Mouse (Mus musculus) ES-Bruce4 (cell line): ENCODE results near the gene Shb. TPM values are rescaled to one million over a fixed set of nuclear protein-coding genes. Genes with fewer than 3 reads are reported as not detected.
"Not testable (repeated sequence)": the region's sequence is repeated elsewhere in the genome, so short reads cannot be mapped to it uniquely, and the experiment has no call there.

Experiments
- H3K27ac ChIP-seq: 2 replicates; pipeline ENCODE4 v1.5.1; 2012; ENCODE audit warnings: low read length, inconsistent platforms; ENCODE audit not compliant: insufficient read depth
- H3K27me3 ChIP-seq: 2 replicates; pipeline ENCODE4 v1.6.1; 2012; ENCODE audit warnings: mild to moderate bottlenecking, low read length, inconsistent platforms; ENCODE audit not compliant: control insufficient read depth, poor library complexity, insufficient read depth, severe bottlenecking
- H3K36me3 ChIP-seq: 2 replicates; pipeline ENCODE4 v1.6.1; 2012; ENCODE audit warnings: inconsistent platforms, mild to moderate bottlenecking, low read length, moderate library complexity; ENCODE audit not compliant: control insufficient read depth, poor library complexity, insufficient read depth, severe bottlenecking
- H3K4me1 ChIP-seq: one replicate; pipeline ENCODE4 v1.8.1; 2011; ENCODE audit warnings: low read length; ENCODE audit not compliant: control insufficient read depth, insufficient read depth
- H3K4me3 ChIP-seq: 2 replicates; pipeline ENCODE4 v1.5.1; 2011; ENCODE audit warnings: low read depth, mild to moderate bottlenecking, low read length
- H3K9ac ChIP-seq: 2 replicates; pipeline ENCODE4 v1.6.1; 2012; ENCODE audit warnings: low read depth, mild to moderate bottlenecking, inconsistent platforms; ENCODE audit not compliant: poor library complexity, severe bottlenecking
- H3K9me3 ChIP-seq: replicated peaks from 2 replicates; pipeline ENCODE4 v1.6.1; 2012; ENCODE audit warnings: mild to moderate bottlenecking, low read length, inconsistent platforms; ENCODE audit not compliant: control insufficient read depth, poor library complexity, insufficient read depth, severe bottlenecking
- CTCF ChIP-seq: IDR thresholded peaks from one replicate; pipeline ENCODE4 v1.8.1; 2011; ENCODE audit warnings: low read depth, low read length
- EP300 ChIP-seq: IDR thresholded peaks from 2 replicates; pipeline ENCODE4 v1.6.1; 2011; ENCODE audit warnings: low read depth, low read length; ENCODE audit not compliant: insufficient read depth
- POLR2A ChIP-seq: IDR thresholded peaks from one replicate; pipeline ENCODE4 v1.8.1; 2011; ENCODE audit warnings: low read length; ENCODE audit not compliant: insufficient read depth
- polyA plus RNA-seq: library from polyadenylated mRNA; stranded (reverse); fragments of >200 nt; gene quantifications from 2 replicates; pipeline ENCODE4 v1.2.4, GENCODE M21; 2011; ENCODE audit warnings: low read depth; ENCODE audit not compliant: missing spikeins, insufficient read depth, insufficient read length

Gene Shb
- polyA plus RNA-seq, 1 experiment = 27.4 TPM

DNA sequence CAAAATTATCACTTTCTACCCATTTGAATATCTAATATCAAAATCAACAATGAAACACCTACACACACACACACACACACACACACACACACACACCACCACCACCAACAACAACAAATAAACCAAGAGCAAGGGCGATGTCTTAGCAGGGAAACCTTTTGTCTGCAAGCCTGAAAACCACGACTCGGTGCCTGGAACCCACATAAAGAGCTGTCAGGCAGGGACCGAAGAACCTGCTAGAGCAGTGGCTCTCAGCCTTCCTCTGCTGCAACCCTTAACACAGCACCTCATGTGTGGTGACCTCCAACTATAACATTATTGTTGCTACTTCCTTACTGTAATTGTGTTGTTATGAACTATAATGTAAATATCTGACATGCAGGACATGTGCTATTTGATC lies 130.0 kb downstream of the Shb start:
- Histone ChIP-seq H3K27me3 (no peaks in the 10 kb centered on the region), H3K9ac (no peak overlapping the region), H3K36me3 (peaks cover 18% of the 10 kb centered on the region), H3K9me3 (no peaks in the 10 kb centered on the region), H3K4me3 (no peak overlapping the region), H3K27ac (no peak overlapping the region), H3K4me1 (no peaks in the 10 kb centered on the region)
- TF ChIP-seq POLR2A (no peak), EP300 (no peak), CTCF (no peak)

DNA sequence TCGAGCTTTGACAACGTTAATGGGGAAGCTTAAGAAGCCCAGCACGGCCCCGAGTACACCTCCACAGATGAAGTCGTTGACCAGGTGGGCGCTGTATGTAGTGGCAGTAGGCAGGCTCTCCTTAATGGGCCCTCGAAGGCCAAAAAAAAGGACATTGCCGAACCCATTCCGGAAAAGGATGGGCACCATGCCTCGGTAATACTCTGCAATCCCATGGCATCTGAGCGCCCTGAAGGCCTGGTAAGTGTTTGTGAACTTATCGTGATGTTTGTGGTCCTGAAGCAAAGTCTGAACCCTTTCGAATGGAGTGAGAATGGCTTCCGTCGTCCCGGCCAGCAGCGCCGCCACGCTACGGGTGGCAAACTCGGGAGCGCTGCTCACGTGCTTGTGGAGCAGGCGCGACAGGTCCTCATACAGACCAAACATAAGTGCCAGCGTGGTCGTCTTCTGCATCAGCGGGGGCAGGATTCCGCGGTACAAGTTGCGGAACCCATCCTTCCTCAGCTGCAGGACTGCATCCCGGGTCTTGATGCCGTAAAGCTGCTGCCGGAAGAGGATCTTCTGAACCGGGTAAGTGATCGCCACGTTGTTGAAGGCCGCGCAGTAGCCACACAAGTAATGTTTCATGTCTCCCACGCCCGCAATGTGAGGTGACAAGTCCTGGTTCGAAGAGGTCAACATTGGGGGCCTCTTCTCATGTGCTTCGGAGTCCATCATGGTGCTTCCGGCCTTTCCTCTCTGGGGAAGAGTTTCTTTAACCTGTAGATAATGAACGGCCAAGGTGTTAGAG lies 132.7 kb downstream of the Shb start:
- no peak overlapping the region for H3K4me3 ChIP-seq
- no peaks in the 10 kb centered on the region for H3K4me1 ChIP-seq
- peaks cover 18% of the 10 kb centered on the region for H3K36me3 ChIP-seq
- no peak for TF ChIP-seq EP300
- no peak for TF ChIP-seq CTCF
- TF ChIP-seq POLR2A = no peak
- H3K27ac ChIP-seq = no peak overlapping the region
- no peaks in the 10 kb centered on the region for H3K27me3 ChIP-seq
- no peaks in the 10 kb centered on the region for H3K9me3 ChIP-seq
- no peak overlapping the region for H3K9ac ChIP-seq

- not testable (repeated sequence) for H3K9ac ChIP-seq, H3K4me1 ChIP-seq, H3K4me3 ChIP-seq, H3K27ac ChIP-seq, H3K27me3 ChIP-seq, H3K9me3 ChIP-seq
- peaks cover 15% of the 10 kb centered on the region for H3K36me3 ChIP-seq
These were observed 134.0 kb downstream of the Shb start for GRCm38 (mm10) chr4:45398315-45398714.

GRCm38 (mm10) chr4:45396211-45396610 lies 136.1 kb downstream of the Shb start:
- not testable (repeated sequence) for H3K27ac ChIP-seq, H3K9ac ChIP-seq, H3K27me3 ChIP-seq, H3K9me3 ChIP-seq, H3K4me1 ChIP-seq, H3K4me3 ChIP-seq
- peaks cover 15% of the 10 kb centered on the region for H3K36me3 ChIP-seq

GRCm38 (mm10) chr4:45393658-45394057 lies 138.6 kb downstream of the Shb start:
- no peaks in the 10 kb centered on the region for H3K9me3 ChIP-seq
- H3K4me3 ChIP-seq = no peak overlapping the region
- no peak overlapping the region for H3K27ac ChIP-seq
- no peaks in the 10 kb centered on the region for H3K4me1 ChIP-seq
- no peak for TF ChIP-seq POLR2A
- TF ChIP-seq CTCF = no peak
- no peak for TF ChIP-seq EP300
- H3K27me3 ChIP-seq = no peaks in the 10 kb centered on the region
- H3K9ac ChIP-seq = no peak overlapping the region
- peaks cover 6% of the 10 kb centered on the region for H3K36me3 ChIP-seq

GRCm38 (mm10) chr4:45392994-45393393 lies 139.3 kb downstream of the Shb start:
- Histone ChIP-seq H3K4me1 (no peaks in the 10 kb centered on the region), H3K27ac (no peak overlapping the region), H3K4me3 (no peak overlapping the region), H3K27me3 (no peaks in the 10 kb centered on the region), H3K36me3 (0 out of 2 replicates have a peak, but pooled peaks cover 3% of the 10 kb centered on the region), H3K9ac (no peak overlapping the region), H3K9me3 (no peaks in the 10 kb centered on the region)
- TF ChIP-seq EP300 (no peak), CTCF (no peak), POLR2A (no peak)
